Mouse (Mus musculus) embryonic facial prominence, embryonic 11.5 days (tissue): ENCODE results near the gene F5. TPM values are rescaled to one million over a fixed set of nuclear protein-coding genes. Genes with fewer than 3 reads are reported as not detected.

ENCODE experiments used
- ATAC-seq: fragments of 200-750 bp; cut with Nextera tagmentation; replicated peaks from 2 replicates; pipeline ENCODE4 v1.8.0; 2017; ENCODE audit warnings: low read depth; ENCODE audit not compliant: insufficient number of reproducible peaks, low FRiP score, low TSS enrichment
- DNase-seq: peaks from one replicate; pipeline ENCODE4 v3.0.0-alpha.2; 2015; ENCODE audit warnings: low spot score
- H3K27ac ChIP-seq: fragments of 300-500 bp; sonication (generic); replicated peaks from 2 replicates; pipeline ENCODE4 v1.5.1; 2014; ENCODE audit warnings: mild to moderate bottlenecking, low read depth, low read length, control low read depth
- H3K27me3 ChIP-seq: fragments of 300-500 bp; sonication (generic); 2 replicates; pipeline ENCODE4 v1.6.1; 2014; ENCODE audit warnings: mild to moderate bottlenecking, low read length, moderate library complexity, mixed read lengths; ENCODE audit not compliant: control insufficient read depth, insufficient read depth
- H3K36me3 ChIP-seq: fragments of 300-500 bp; sonication (generic); replicated peaks from 2 replicates; pipeline ENCODE4 v1.6.1; 2014; ENCODE audit warnings: low read depth, mild to moderate bottlenecking, low read length, moderate library complexity, mixed read lengths; ENCODE audit not compliant: control insufficient read depth, insufficient read depth
- H3K4me1 ChIP-seq: fragments of 300-500 bp; sonication (generic); 2 replicates; pipeline ENCODE4 v1.6.1; 2014; ENCODE audit warnings: low read length, mixed read lengths; ENCODE audit not compliant: control insufficient read depth, insufficient read depth
- H3K4me2 ChIP-seq: fragments of 300-500 bp; sonication (generic); 2 replicates; pipeline ENCODE4 v1.6.1; 2014; ENCODE audit warnings: low read depth, mild to moderate bottlenecking, control low read depth, low read length, moderate library complexity
- H3K4me3 ChIP-seq: fragments of 300-500 bp; sonication (generic); 2 replicates; pipeline ENCODE4 v1.5.1; 2014; ENCODE audit warnings: low read depth, low read length, control low read depth
- H3K9ac ChIP-seq: fragments of 300-500 bp; sonication (generic); replicated peaks from 2 replicates; pipeline ENCODE4 v1.6.1; 2014; ENCODE audit warnings: mild to moderate bottlenecking, control low read depth, low read length
- H3K9me3 ChIP-seq: fragments of 300-500 bp; sonication (generic); replicated peaks from 2 replicates; pipeline ENCODE4 v1.6.1; 2016; ENCODE audit warnings: mild to moderate bottlenecking, low read length, inconsistent platforms, mixed read lengths; ENCODE audit not compliant: control insufficient read depth
- WGBS: fragments of 180-500 bp; shearing (Covaris S2); extraction: QIAGEN DNeasy Blood & Tissue Kit; methylation state at CpG from one replicate; pipeline ENCODE4 v1.1.7; 2014; 5-methylcytosine and 5-hydroxymethylcytosine counted together
- polyA plus RNA-seq: library from polyadenylated mRNA; unstranded; fragments of >200 nt; fragmentation: Nextera tagmentation; extraction: Ambion mirVana; gene quantifications from 2 replicates; pipeline ENCODE4 v1.2.1, GENCODE M21; 2014

F5 gene
- polyA plus RNA-seq, 1 experiment from 2014 or later = 0.67 TPM

DNA sequence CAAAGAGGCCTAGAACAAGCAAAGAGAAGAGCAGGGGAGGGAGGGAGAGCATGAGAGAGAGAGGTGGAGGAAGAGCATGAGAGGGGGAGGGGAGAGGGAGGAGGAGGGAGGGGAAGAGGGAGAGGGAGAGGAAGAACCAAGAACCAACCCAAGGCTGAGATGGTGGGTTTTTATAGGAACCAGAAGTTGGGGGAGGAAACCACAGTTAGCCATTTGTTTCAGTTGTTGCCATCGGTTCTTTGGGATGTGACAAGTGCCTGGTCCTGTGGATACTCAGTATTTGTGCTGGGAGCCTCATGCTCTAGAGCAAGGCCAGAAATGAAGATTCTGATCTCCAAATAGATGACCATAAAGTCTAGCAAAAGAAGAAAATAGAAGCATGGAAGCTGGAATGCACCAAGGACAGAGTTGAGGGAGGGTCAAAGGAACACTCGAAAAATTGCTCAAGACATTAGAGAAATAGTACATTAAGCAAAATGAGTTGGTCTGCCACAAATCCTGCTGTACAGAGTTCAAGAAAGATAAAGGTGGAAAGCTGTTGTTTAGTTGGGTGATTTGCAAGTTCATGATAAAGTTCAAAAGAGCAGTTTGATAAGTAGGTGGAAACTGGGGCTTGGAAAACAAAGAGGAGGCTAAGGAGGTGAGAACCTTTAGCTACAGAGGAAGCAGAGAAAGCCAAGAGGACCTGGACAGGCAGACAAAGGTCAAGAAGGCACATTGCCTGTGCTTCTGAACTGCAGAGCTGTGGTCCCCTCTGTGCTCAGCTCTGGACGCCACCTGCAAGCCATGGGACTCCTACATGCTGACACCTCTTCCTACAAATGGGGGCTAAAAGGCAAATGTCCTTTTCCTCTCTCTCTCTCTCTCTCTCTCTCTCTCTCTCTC lies 31.5 kb upstream of the F5 start:
- no peaks in the 10 kb centered on the region for H3K27me3 ChIP-seq
- H3K4me1 ChIP-seq = no peaks in the 10 kb centered on the region
- no peak for DNase-seq
- no peaks in the 10 kb centered on the region for H3K9me3 ChIP-seq
- no peaks in the 10 kb centered on the region for H3K36me3 ChIP-seq
- H3K4me3 ChIP-seq = no peak overlapping the region
- no peak overlapping the region for H3K9ac ChIP-seq
- no peak overlapping the region for H3K4me2 ChIP-seq
- ATAC-seq = no peak
- H3K27ac ChIP-seq = no peak overlapping the region
- WGBS = 72% methylated on average over 3 of the region's 3 CpGs

DNA sequence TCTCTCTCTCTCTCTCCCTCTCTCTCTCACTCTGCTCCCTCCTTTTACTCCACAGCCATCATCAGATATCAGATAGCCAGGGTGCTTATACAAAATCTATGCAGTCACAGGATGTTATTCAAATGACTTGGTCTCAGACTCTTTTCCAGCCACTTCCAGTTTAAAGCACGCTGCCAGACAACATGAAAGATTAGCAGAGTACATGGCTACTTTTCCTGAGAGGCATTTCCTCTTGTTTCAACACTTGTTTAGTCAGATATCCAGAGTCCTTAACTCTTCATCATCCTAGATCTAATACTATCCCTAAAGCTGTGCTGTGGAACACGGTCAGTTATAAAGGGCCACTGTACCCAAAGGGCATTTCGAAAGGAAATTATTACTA lies 30.9 kb upstream of the F5 start:
- Histone ChIP-seq H3K9ac (no peak overlapping the region), H3K36me3 (no peaks in the 10 kb centered on the region), H3K27me3 (no peaks in the 10 kb centered on the region), H3K4me2 (no peak overlapping the region), H3K27ac (no peak overlapping the region), H3K4me1 (no peaks in the 10 kb centered on the region), H3K4me3 (no peak overlapping the region), H3K9me3 (no peaks in the 10 kb centered on the region)
- 86% methylated on average over 3 of the region's 3 CpGs for WGBS
- ATAC-seq (no peak), DNase-seq (no peak)

DNA sequence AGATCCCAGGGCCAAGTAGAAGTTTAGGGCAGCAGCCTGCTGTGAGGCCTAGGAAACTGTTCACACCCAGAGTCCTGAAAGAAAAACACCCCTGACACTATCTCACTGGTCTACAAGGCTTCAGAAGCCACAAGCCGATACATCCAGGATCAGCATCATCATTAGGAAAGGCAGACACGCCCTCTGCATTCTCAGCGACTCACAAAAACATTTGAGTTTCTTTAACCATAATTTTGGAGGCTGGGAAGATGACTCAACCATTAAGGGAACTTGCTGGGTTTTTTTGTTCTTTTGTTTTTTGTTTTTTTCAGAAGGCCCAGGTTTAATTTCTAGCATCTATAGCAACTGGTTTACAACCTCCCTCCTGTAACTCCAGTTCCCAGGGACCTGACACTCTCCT lies 27.8 kb upstream of the F5 start:
- no peak overlapping the region for H3K4me2 ChIP-seq
- no peak overlapping the region for H3K4me3 ChIP-seq
- DNase-seq = no peak
- WGBS = 82% methylated on average over 3 of the region's 3 CpGs
- H3K27me3 ChIP-seq = no peaks in the 10 kb centered on the region
- H3K27ac ChIP-seq = no peak overlapping the region
- H3K4me1 ChIP-seq = no peaks in the 10 kb centered on the region
- H3K36me3 ChIP-seq = no peaks in the 10 kb centered on the region
- ATAC-seq = no peak
- no peak overlapping the region for H3K9ac ChIP-seq
- H3K9me3 ChIP-seq = no peaks in the 10 kb centered on the region

DNA sequence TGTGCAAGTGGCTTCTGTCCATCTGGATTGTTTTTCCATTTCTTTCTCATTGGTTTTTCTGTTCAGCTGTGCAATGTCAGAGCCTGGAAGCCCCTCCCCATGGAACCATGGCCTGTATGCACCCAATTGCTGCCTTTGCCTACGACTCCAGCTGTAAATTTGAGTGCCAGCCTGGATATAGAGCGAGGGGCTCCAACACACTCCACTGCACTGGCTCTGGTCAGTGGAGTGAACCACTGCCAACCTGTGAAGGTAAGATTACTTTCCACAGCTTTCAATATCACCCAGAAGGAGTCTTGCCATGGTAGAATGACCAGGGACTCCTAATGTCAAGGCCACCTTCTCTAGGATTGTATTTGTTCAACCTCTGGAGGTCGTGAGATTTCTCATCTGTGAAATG lies 21.6 kb upstream of the F5 start:
- no peaks in the 10 kb centered on the region for H3K9me3 ChIP-seq
- 71% methylated on average over 3 of the region's 3 CpGs for WGBS
- no peak for DNase-seq

DNA sequence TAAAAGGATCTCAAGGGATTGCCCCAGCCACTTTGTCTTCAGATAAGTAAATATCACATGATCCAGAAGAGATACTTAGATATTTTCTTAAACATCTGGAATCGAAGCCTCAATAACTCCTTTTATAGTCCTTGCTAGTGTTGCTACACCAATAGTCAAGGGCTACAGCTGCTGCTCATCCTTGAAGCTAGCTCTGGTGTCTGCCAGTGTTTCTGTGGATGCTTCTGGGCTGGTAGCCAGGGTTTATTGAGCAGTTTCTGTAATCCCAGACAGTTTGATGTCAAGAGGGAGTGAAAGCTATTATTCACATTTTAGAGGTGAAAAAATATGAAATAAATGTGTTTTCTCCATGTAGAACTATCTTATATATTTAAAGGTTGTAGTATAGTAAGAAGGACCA lies 19.0 kb upstream of the F5 start:
- no peak overlapping the region for H3K9ac ChIP-seq
- H3K4me2 ChIP-seq = no peak overlapping the region
- H3K27ac ChIP-seq = no peak overlapping the region
- no peaks in the 10 kb centered on the region for H3K9me3 ChIP-seq
- no peaks in the 10 kb centered on the region for H3K4me1 ChIP-seq
- WGBS = 92% methylated on average over 1 of the region's 1 CpGs
- no peaks in the 10 kb centered on the region for H3K27me3 ChIP-seq
- no peaks in the 10 kb centered on the region for H3K36me3 ChIP-seq
- DNase-seq (no peak), ATAC-seq (no peak)
- no peak overlapping the region for H3K4me3 ChIP-seq

More for the DNA sequence above, 21.6 kb upstream of the F5 start:
- no peak overlapping the region for H3K4me2 ChIP-seq
- H3K36me3 ChIP-seq = no peaks in the 10 kb centered on the region
- no peak overlapping the region for H3K27ac ChIP-seq
- no peak for ATAC-seq
- no peak overlapping the region for H3K9ac ChIP-seq
- H3K4me1 ChIP-seq = no peaks in the 10 kb centered on the region
- H3K4me3 ChIP-seq = no peak overlapping the region
- H3K27me3 ChIP-seq = no peaks in the 10 kb centered on the region

DNA sequence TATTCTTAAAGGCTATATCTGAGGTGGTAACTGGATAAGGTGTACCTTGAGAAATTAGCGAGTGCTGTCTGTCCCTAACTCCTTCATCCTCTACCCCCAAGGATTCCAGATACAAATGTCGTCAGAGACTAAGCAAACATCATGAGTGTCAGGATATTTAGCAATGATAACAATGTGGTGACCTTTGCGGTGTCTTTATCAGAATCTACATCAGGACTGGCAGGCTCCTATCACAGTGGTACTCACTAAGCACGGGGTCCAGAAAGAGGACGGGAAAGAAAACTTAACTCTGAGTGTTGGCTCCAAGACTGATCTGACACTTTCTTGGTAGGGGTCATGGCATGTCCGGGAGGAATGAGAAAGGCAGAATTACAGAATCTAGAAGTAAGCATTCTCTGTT lies 17.5 kb upstream of the F5 start:
- DNase-seq (no peak), ATAC-seq (no peak)
- H3K9ac ChIP-seq = no peak overlapping the region
- no peaks in the 10 kb centered on the region for H3K9me3 ChIP-seq
- H3K36me3 ChIP-seq = no peaks in the 10 kb centered on the region
- no peaks in the 10 kb centered on the region for H3K4me1 ChIP-seq
- WGBS = 75% methylated on average over 6 of the region's 6 CpGs
- no peaks in the 10 kb centered on the region for H3K27me3 ChIP-seq
- H3K4me2 ChIP-seq = no peak overlapping the region
- H3K4me3 ChIP-seq = no peak overlapping the region
- H3K27ac ChIP-seq = no peak overlapping the region

DNA sequence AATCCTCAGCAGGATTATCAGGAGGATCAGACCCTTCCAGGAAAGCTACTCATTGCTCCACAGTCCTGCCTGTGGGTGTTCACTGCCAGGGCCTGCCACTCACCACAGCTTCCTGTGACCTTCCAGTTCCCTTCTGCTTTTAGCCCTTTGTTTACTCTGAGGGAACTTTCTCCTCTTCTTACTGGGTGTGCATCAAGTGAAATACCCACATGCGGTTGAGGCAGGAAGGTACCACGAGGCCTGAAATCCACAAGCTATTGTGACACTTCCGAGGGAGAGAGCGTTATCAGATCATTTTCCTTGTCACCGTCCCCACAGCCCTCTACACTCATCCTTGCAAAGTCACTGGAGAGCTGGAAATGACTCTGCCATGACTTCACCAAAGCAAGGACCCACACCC lies 16.3 kb upstream of the F5 start:
- H3K4me2 ChIP-seq = no peak overlapping the region
- no peak overlapping the region for H3K9ac ChIP-seq
- no peaks in the 10 kb centered on the region for H3K36me3 ChIP-seq
- no peak overlapping the region for H3K27ac ChIP-seq
- H3K4me1 ChIP-seq = no peaks in the 10 kb centered on the region
- DNase-seq (no peak), ATAC-seq (no peak)
- H3K4me3 ChIP-seq = no peak overlapping the region
- no peaks in the 10 kb centered on the region for H3K27me3 ChIP-seq
- WGBS = 78% methylated on average over 5 of the region's 5 CpGs
- no peaks in the 10 kb centered on the region for H3K9me3 ChIP-seq

DNA sequence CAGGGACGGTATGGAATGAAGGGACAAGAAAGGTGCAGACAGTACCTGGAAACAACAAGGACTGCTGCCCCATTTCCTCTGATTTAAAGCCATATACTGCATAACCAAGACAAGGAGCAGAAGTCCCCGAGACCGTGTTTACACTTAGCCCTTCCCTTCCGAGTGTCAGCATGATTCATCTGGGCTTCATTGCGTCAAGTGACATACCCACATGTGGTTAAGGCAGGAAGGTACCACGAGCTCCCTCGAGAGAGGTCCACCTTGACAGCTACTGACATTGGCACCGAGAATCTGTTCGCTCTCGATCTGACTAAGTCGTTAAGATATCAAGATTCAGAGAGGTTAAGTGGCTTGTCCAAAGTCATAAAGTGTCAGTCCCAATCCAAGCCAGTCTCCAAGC lies 15.7 kb upstream of the F5 start:
- H3K9me3 ChIP-seq = no peaks in the 10 kb centered on the region
- H3K4me1 ChIP-seq = no peaks in the 10 kb centered on the region
- no peak overlapping the region for H3K4me2 ChIP-seq
- no peak overlapping the region for H3K4me3 ChIP-seq
- no peaks in the 10 kb centered on the region for H3K27me3 ChIP-seq
- H3K9ac ChIP-seq = no peak overlapping the region
- ATAC-seq (no peak), DNase-seq (no peak)
- WGBS = 74% methylated on average over 11 of the region's 11 CpGs
- H3K36me3 ChIP-seq = no peaks in the 10 kb centered on the region
- H3K27ac ChIP-seq = no peak overlapping the region
